Mouse (Mus musculus): ENCODE data around the gene Kank2.

GRCm38 (mm10) chr9:21728261-21728832, 70.2 kb downstream of the Kank2 start:
- TF ChIP-seq POLR2A (IDR thresholded peaks at IDR 0.05; ENCODE audit: low read depth, low read length) = no peak
- no peak for TF ChIP-seq CTCF (IDR thresholded peaks at IDR 0.05; ENCODE audit: extremely low read depth, insufficient read length, insufficient replicate concordance, low read depth, low read length)
